Mouse (Mus musculus): ENCODE results near the gene Mroh8. TPM values are rescaled to one million over a fixed set of nuclear protein-coding genes. Genes with fewer than 3 reads are reported as not detected.
"Not testable (repeated sequence)": the region's sequence is repeated elsewhere in the genome, so short reads cannot be mapped to it uniquely, and the experiment has no call there.

Mroh8 gene
- polyA plus RNA-seq, 1 experiment from 2014 or later = 0.68 TPM

DNA sequence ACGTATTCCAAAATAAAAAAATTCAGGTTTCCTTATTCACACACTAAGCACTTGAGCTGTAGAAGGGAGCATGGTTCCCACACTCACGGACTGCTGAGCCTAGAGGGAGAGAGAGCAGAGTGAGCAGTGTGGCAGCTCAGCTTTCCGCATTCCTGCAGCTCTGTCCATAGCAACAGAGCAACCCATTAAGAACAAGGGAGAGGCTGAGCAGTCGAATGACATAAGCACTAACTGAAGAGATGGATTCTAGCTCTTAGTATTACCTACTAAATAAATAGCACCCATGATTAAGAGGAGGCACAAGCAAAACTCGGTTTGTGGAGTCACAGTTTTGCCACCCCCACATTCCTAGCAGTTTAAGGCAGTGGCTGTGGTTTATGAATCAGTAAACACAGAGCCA, 109.2 kb downstream of the Mroh8 start:
- Histone ChIP-seq H3K36me3 (ENCODE audit: control insufficient read depth, insufficient read depth, low read length) (peaks cover 15% of the 10 kb centered on the region), H3K4me3 (ENCODE audit: low read depth, low read length) (no peak overlapping the region), H3K9me3 (ENCODE audit: control insufficient read depth, low read length) (no peaks in the 10 kb centered on the region), H3K4me1 (ENCODE audit: control insufficient read depth, insufficient read depth, low read length) (peaks cover 10% of the 10 kb centered on the region), H3K27me3 (ENCODE audit: control insufficient read depth, insufficient read depth, low read length) (no peaks in the 10 kb centered on the region), H3K27ac (ENCODE audit: low read depth, low read length) (peak overlapping the region; percentile 26), H3K4me2 (peak overlapping the region; percentile 3; the same call in 1 of the 2 replicates), H3K9ac (ENCODE audit: low read length) (peak overlapping the region; percentile 31; the same call in 1 of the 2 replicates)
- 12% methylated on average over 5 of the region's 5 CpGs for WGBS
- peak; percentile 91 for ATAC-seq (ENCODE audit: low FRiP score)
- DNase-seq (ENCODE audit: low spot score, missing footprints) = peak; percentile 95

DNA sequence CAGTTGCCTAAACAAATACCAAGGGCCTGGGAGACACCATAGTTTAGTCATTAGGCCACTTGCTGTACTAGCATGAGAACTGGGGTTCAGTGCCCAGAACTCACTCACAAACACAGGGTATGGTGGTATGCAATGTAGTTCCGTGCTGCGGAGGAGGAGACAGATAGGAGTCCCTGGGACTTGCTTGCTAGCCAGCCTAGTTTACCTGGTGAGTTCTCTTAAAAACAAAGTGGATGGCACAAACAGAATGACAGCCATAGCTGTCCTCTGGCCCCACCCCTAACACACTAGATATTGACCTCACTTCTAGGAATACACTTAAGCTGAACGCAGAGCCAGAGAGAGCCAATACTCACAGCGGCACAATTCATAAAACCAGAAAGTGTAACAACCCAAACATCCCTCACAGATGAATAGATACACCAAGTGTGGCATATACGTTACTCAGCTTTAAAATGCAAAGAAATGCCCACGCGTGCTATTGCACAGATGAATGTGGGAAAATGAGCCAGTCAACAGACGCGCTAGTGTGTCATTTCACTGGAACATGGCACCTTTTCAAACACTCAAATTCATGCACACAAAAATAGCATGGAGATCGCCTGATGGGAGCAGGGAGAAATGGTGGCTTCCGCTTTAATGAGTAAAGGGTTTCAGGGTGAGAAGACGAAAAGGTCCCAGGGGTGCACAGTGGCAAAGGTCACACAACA, 112.8 kb downstream of the Mroh8 start:
- Histone ChIP-seq H3K9me3 (ENCODE audit: control insufficient read depth, low read length) (no peaks in the 10 kb centered on the region), H3K36me3 (ENCODE audit: control insufficient read depth, insufficient read depth, low read length) (peaks cover 5% of the 10 kb centered on the region), H3K9ac (ENCODE audit: low read length) (no peak overlapping the region), H3K27me3 (ENCODE audit: control insufficient read depth, insufficient read depth, low read length) (no peaks in the 10 kb centered on the region), H3K4me2 (no peak overlapping the region), H3K4me1 (ENCODE audit: control insufficient read depth, insufficient read depth, low read length) (peaks cover 10% of the 10 kb centered on the region), H3K27ac (ENCODE audit: low read depth, low read length) (no peak overlapping the region), H3K4me3 (ENCODE audit: low read depth, low read length) (no peak overlapping the region)
- WGBS = 95% methylated on average over 12 of the region's 12 CpGs
- no peak for ATAC-seq (ENCODE audit: low FRiP score)
- DNase-seq (ENCODE audit: low spot score, missing footprints) = peak; percentile 51

DNA sequence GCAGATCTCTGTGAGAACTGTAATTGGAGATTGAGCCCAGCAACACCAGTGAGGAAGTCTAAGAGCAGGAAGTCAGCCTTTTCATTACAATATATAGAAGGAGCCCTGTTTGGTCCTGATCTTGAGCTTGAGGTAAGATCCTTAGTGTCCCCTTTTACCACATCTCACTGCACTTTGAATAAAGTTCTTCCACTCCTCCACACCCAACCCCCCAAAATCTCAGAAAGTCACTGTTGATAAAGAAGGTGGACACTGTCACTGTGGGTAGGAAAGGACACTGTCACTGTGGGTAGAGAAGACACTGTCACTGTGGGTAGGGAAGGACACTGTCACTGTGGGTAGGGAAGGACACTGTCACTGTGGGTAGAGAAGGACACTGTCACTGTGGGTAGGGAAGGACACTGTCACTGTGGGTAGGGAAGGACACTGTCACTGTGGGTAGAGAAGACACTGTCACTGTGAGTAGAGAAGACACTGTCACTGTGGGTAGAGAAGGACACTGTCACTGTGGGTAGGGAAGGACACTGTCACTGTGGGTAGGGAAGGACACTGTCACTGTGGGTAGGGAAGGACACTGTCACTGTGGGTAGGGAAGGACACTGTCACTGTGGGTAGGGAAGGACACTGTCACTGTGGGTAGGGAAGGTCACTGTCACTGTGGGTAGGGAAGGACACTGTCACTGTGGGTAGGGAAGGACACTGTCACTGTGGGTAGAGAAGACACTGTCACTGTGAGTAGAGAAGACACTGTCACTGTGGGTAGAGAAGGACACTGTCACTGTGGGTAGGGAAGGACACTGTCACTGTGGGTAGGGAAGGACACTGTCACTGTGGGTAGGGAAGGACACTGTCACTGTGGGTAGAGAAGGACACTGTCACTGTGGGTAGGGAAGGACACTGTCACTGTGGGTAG, 113.8 kb downstream of the Mroh8 start:
- not testable (repeated sequence) for H3K27ac ChIP-seq (ENCODE audit: low read depth, low read length); H3K27me3 ChIP-seq (ENCODE audit: control insufficient read depth, insufficient read depth, low read length); DNase-seq (ENCODE audit: low spot score, missing footprints); H3K4me3 ChIP-seq (ENCODE audit: low read depth, low read length); H3K9me3 ChIP-seq (ENCODE audit: control insufficient read depth, low read length); H3K4me2 ChIP-seq; ATAC-seq (ENCODE audit: low FRiP score); H3K4me1 ChIP-seq (ENCODE audit: control insufficient read depth, insufficient read depth, low read length); H3K9ac ChIP-seq (ENCODE audit: low read length)
- H3K36me3 ChIP-seq (ENCODE audit: control insufficient read depth, insufficient read depth, low read length) = peaks cover 10% of the 10 kb centered on the region

DNA sequence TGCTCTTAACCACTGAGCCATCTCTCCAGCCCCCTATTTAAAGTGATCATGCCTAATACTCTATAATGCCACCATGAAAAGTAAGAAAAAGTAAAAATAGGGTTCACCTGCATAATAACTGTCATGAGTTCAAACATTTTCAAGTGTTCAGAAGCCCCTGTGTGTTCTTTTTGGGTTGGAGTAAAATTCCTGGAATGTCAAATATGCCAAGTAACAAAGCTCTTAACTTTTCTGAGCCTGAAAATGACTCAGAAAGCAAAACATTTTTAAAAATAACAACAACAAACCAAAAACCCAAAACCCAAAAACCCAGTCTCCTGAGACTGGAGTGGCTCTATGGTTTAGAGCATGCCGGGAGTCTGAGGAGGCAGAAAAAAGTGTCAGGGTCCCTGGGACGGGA, 115.2 kb downstream of the Mroh8 start:
- no peak overlapping the region for H3K9ac ChIP-seq (ENCODE audit: low read length)
- H3K36me3 ChIP-seq (ENCODE audit: control insufficient read depth, insufficient read depth, low read length) = peaks cover 15% of the 10 kb centered on the region
- 84% methylated on average over 2 of the region's 2 CpGs for WGBS
- H3K4me1 ChIP-seq (ENCODE audit: control insufficient read depth, insufficient read depth, low read length) = no peaks in the 10 kb centered on the region
- H3K4me3 ChIP-seq (ENCODE audit: low read depth, low read length) = no peak overlapping the region
- H3K27ac ChIP-seq (ENCODE audit: low read depth, low read length) = no peak overlapping the region
- DNase-seq (ENCODE audit: low spot score, missing footprints) (peak; percentile 57), ATAC-seq (ENCODE audit: low FRiP score) (no peak)
- no peaks in the 10 kb centered on the region for H3K27me3 ChIP-seq (ENCODE audit: control insufficient read depth, insufficient read depth, low read length)
- no peak overlapping the region for H3K4me2 ChIP-seq
- H3K9me3 ChIP-seq (ENCODE audit: control insufficient read depth, low read length) = no peaks in the 10 kb centered on the region

Other genes starting within 250 kb of the Mroh8 start
- gene Soga1, start 200.3 kb downstream of the Mroh8 start, polyA plus RNA-seq (2014; fragmentation: Nextera tagmentation; extraction: Ambion mirVana) = 5.2 and 6.0 TPM in 2 replicates
- not detected in 2 replicates for gene Tldc2, start 192.5 kb downstream of the Mroh8 start, polyA plus RNA-seq (2014; fragmentation: Nextera tagmentation; extraction: Ambion mirVana)
- gene Samhd1, start 144.3 kb downstream of the Mroh8 start, polyA plus RNA-seq (2014; fragmentation: Nextera tagmentation; extraction: Ambion mirVana) = 21.0 and 21.7 TPM in 2 replicates
- 42.5 and 45.5 TPM in 2 replicates for gene Rbl1, start 75.0 kb downstream of the Mroh8 start, polyA plus RNA-seq (2014; fragmentation: Nextera tagmentation; extraction: Ambion mirVana)
- gene Rpn2, start 532 bp downstream of the Mroh8 start, polyA plus RNA-seq (2014; fragmentation: Nextera tagmentation; extraction: Ambion mirVana) = 234 and 237 TPM in 2 replicates
- 0.48 and 1.6 TPM in 2 replicates for gene Ghrh, start 68.0 kb upstream of the Mroh8 start, polyA plus RNA-seq (2014; fragmentation: Nextera tagmentation; extraction: Ambion mirVana)
- 34.7 and 35.9 TPM in 2 replicates for gene Manbal, start 88.0 kb upstream of the Mroh8 start, polyA plus RNA-seq (2014; fragmentation: Nextera tagmentation; extraction: Ambion mirVana)
- 11.2 and 14.0 TPM in 2 replicates for gene Src, start 138.9 kb upstream of the Mroh8 start, polyA plus RNA-seq (2014; fragmentation: Nextera tagmentation; extraction: Ambion mirVana)

All from midbrain, embryonic 11.5 days (tissue).